Mouse (Mus musculus): ENCODE results near the gene Dcaf17. TPM values are rescaled to one million over a fixed set of nuclear protein-coding genes. Genes with fewer than 3 reads are reported as not detected.

Dcaf17 gene
- polyA plus RNA-seq (2011; ENCODE audit: insufficient read depth, insufficient read length, low replicate concordance, missing spikeins), result 2.7 and 6.8 TPM in 2 replicates

DNA sequence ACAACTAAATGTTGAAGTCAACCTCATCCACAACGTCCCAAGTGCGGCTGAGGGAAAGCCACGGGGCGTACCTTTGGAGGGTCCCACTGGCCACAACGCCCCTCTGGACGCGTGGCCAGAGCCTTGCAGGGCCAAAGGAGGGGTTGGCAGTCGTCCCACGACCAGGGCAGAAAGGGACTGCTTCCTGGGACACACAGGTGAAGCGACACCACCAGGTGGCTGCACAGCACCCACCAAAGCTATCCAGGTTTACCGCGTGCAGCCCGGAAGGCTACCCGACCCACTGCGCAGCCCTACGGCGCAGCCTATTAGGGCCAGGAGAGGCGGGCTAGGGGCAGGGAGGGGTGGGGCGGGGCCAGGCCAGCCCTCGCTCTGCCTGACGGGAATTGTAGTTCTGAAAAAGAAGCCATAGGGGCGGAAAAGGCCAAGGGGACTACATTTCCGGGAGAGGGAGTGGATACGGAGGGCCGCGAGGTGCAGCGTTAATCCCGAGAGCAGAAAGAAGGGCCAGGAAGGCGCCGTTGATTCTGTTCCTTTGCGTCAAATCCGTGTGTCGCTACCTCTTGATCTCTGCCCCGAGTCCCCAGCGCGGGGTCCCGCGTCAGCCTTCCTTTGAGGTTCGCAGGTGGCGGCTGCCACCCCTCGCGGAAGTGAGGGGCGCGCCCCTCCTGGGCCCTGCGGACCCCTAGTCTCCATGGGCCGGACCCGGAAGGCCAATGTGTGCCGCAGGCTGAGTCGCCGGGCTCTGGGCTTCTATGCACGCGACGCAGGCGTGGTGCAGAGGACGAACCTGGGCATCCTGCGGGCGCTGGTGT lies at the start of gene Dcaf17, which contains the start of gene Mettl8:
Gene Dcaf17 (plus strand): TSS at position 29 of the 815 bp plus-strand sequence.
Gene Mettl8 (minus strand): TSS at position 284 of the 815 bp plus-strand sequence.
- no peaks in the 10 kb centered on the region for H3K4me1 ChIP-seq (ENCODE audit: control insufficient read depth, insufficient read depth, low read length)
- H3K27ac ChIP-seq (ENCODE audit: control insufficient read depth, insufficient read depth, low read depth, low read length, poor library complexity), result peak within 1 kb of the TSS; percentile 89
- peak; percentile 78 for TF ChIP-seq POLR2A (IDR thresholded peaks at IDR 0.05; ENCODE audit: borderline replicate concordance, control insufficient read depth, low read depth, low read length)
- no peak for TF ChIP-seq CTCF (IDR thresholded peaks at IDR 0.05; ENCODE audit: control insufficient read depth, insufficient read depth, low read length)
- WGBS, result under 1% methylated on average over 57 of the region's 57 CpGs
- peak within 1 kb of the TSS; percentile 96 for H3K4me3 ChIP-seq (replicated peaks; ENCODE audit: control insufficient read depth, low read depth, low read length)

DNA sequence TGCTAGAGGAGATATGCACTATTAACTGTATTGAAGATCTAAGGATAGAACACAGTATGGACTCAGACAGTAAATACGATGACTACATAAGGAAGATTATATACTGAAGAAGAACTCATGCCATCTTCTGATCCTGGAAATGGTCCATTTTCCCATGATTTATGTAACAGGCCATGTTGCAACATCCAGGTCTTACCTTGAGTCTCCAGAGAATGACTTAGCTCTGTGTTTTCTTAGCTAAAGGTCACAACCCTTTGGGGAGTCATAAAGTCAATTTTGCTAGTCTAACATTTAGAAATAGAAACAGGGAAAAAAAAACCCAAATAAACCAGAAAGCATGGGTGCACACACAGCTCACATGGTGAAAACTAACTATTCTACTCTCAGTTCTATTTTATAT lies 43.3 kb upstream of the Dcaf17 start:
- no peak overlapping the region for H3K27ac ChIP-seq (ENCODE audit: control insufficient read depth, insufficient read depth, low read depth, low read length, poor library complexity)
- 82% methylated on average over 1 of the region's 1 CpGs for WGBS
- no peak overlapping the region for H3K4me3 ChIP-seq (replicated peaks; ENCODE audit: control insufficient read depth, low read depth, low read length)
- no peaks in the 10 kb centered on the region for H3K4me1 ChIP-seq (ENCODE audit: control insufficient read depth, insufficient read depth, low read length)
- TF ChIP-seq CTCF (IDR thresholded peaks at IDR 0.05; ENCODE audit: control insufficient read depth, insufficient read depth, low read length), result no peak
- TF ChIP-seq POLR2A (IDR thresholded peaks at IDR 0.05; ENCODE audit: borderline replicate concordance, control insufficient read depth, low read depth, low read length), result no peak

DNA sequence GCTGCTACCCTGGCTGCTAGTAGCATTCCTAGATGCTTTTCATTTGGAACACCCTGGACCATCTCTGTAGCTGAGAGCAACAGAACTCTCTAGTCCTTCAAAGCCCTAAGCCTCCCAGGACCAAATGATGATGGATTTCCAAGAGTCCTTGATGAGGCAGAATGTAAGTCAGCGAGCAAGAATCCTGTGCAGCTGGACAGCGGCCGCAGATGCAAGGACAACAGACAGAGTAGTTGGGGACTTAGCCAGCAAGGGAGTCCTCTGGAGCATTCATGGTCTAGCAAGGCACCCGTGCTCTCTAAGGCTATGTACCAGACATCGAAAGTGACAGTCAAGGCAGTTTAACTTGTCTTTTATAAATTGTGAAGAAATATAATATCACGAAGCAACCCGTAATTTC lies 41.6 kb upstream of the Dcaf17 start:
- Histone ChIP-seq H3K27ac (ENCODE audit: control insufficient read depth, insufficient read depth, low read depth, low read length, poor library complexity) (no peak overlapping the region), H3K4me3 (replicated peaks; ENCODE audit: control insufficient read depth, low read depth, low read length) (no peak overlapping the region), H3K4me1 (ENCODE audit: control insufficient read depth, insufficient read depth, low read length) (no peaks in the 10 kb centered on the region)
- TF ChIP-seq CTCF (IDR thresholded peaks at IDR 0.05; ENCODE audit: control insufficient read depth, insufficient read depth, low read length), result no peak
- no peak for TF ChIP-seq POLR2A (IDR thresholded peaks at IDR 0.05; ENCODE audit: borderline replicate concordance, control insufficient read depth, low read depth, low read length)
- WGBS, result 94% methylated on average over 7 of the region's 7 CpGs

DNA sequence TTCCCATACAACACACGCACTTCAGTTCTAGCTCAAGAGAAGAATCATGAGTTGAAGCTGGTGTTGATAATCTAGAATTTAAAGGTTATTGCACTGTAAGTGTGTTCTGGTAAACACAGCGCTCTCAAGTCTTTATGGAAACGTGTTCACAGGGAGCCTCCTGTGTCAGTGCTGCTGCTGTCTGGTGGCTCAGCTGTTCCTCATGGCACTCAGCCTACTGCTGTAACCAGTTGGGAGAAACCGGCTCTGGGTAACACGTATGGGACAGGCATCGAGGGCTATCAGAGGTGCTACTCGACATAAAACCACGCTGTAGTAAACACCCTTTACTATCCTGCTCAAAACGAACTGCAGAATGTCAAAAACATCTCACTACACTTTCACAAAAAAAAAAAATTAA lies 35.9 kb upstream of the Dcaf17 start:
- H3K27ac ChIP-seq (ENCODE audit: control insufficient read depth, insufficient read depth, low read depth, low read length, poor library complexity), result no peak overlapping the region
- no peak overlapping the region for H3K4me3 ChIP-seq (replicated peaks; ENCODE audit: control insufficient read depth, low read depth, low read length)
- 82% methylated on average over 9 of the region's 9 CpGs for WGBS
- no peak for TF ChIP-seq CTCF (IDR thresholded peaks at IDR 0.05; ENCODE audit: control insufficient read depth, insufficient read depth, low read length)
- TF ChIP-seq POLR2A (IDR thresholded peaks at IDR 0.05; ENCODE audit: borderline replicate concordance, control insufficient read depth, low read depth, low read length), result no peak
- H3K4me1 ChIP-seq (ENCODE audit: control insufficient read depth, insufficient read depth, low read length), result no peaks in the 10 kb centered on the region; the same call in none of the 2 replicates

DNA sequence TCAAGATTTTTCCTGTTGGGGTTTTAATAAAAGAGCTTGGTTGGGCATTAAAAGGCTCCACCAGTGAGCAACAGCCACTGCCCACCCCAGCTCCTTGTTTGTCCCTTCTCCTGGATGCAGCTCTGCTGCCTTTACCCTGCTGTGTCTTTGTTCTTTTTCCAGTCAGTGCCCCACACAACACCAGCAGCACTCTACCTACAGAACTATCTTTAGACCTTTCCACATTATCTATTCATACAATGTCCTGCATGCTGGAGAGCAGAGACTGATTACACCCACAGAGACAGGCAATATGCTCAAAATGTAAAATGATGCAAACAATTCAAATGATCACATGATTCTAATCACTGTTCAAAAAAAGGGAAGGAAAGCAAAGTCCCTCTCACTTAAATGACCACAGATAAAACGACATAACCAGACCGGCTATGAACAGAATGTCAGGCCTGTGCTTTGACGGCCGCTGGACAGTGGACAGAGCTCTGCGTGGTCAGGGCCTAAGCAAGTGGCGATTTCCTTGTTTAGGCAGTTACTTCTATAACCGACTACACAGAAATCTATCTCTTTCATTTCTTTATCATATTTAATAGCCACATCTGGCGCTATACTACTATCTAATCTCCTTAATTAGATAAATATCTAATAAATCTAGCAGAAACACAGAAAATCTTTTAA lies 35.3 kb upstream of the Dcaf17 start:
- WGBS, result 60% methylated on average over 8 of the region's 8 CpGs
- H3K27ac ChIP-seq (ENCODE audit: control insufficient read depth, insufficient read depth, low read depth, low read length, poor library complexity), result no peak overlapping the region
- TF ChIP-seq POLR2A (IDR thresholded peaks at IDR 0.05; ENCODE audit: borderline replicate concordance, control insufficient read depth, low read depth, low read length) (no peak), CTCF (IDR thresholded peaks at IDR 0.05; ENCODE audit: control insufficient read depth, insufficient read depth, low read length) (no peak)
- H3K4me3 ChIP-seq (replicated peaks; ENCODE audit: control insufficient read depth, low read depth, low read length), result no peak overlapping the region
- no peaks in the 10 kb centered on the region; the same call in none of the 2 replicates for H3K4me1 ChIP-seq (ENCODE audit: control insufficient read depth, insufficient read depth, low read length)

DNA sequence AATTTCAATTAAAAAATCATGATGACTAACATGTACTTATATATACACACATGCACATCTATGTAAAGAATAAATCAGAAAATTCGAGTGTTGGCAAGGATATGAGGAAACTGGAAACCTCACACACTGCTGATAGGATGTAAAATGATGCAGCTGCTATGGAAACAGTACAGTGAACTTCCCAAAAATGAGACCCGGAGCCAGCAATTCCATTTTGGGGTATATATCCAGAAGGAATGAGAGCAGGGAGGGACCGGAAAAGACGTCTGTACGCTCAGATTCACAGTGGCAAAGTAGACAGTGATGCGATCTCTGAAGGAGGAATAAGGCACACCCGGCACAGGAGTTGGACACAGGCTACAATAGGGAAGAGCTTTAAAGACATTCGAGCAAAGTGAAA lies 34.5 kb upstream of the Dcaf17 start:
- 84% methylated on average over 8 of the region's 8 CpGs for WGBS
- Histone ChIP-seq H3K27ac (ENCODE audit: control insufficient read depth, insufficient read depth, low read depth, low read length, poor library complexity) (no peak overlapping the region), H3K4me1 (ENCODE audit: control insufficient read depth, insufficient read depth, low read length) (no peaks in the 10 kb centered on the region; the same call in none of the 2 replicates), H3K4me3 (replicated peaks; ENCODE audit: control insufficient read depth, low read depth, low read length) (no peak overlapping the region)
- TF ChIP-seq CTCF (IDR thresholded peaks at IDR 0.05; ENCODE audit: control insufficient read depth, insufficient read depth, low read length), result no peak

DNA sequence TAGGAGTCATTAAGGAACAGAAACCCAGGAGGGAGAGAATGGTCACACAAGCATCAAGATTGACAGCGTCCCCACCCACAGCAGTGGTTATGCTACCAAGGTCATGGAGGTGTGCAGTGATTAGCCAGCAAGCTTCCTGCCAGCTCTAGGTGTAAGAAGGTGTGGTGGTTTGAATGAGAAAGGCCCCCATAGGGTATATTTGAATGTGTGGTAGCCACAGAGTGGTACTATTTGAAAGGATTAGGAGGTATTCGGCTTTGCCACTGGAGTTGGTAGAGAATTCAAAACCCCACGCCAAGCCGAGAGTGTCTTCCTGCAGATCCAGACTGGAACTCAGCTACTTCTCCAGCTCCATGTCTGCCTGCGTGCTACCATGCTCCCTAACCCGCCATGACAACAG lies 32.1 kb upstream of the Dcaf17 start:
- 85% methylated on average over 6 of the region's 6 CpGs for WGBS
- TF ChIP-seq POLR2A (IDR thresholded peaks at IDR 0.05; ENCODE audit: borderline replicate concordance, control insufficient read depth, low read depth, low read length), result no peak
- TF ChIP-seq CTCF (IDR thresholded peaks at IDR 0.05; ENCODE audit: control insufficient read depth, insufficient read depth, low read length), result no peak
- Histone ChIP-seq H3K4me1 (ENCODE audit: control insufficient read depth, insufficient read depth, low read length) (no peaks in the 10 kb centered on the region; the same call in none of the 2 replicates), H3K4me3 (replicated peaks; ENCODE audit: control insufficient read depth, low read depth, low read length) (no peak overlapping the region), H3K27ac (ENCODE audit: control insufficient read depth, insufficient read depth, low read depth, low read length, poor library complexity) (no peak overlapping the region)

DNA sequence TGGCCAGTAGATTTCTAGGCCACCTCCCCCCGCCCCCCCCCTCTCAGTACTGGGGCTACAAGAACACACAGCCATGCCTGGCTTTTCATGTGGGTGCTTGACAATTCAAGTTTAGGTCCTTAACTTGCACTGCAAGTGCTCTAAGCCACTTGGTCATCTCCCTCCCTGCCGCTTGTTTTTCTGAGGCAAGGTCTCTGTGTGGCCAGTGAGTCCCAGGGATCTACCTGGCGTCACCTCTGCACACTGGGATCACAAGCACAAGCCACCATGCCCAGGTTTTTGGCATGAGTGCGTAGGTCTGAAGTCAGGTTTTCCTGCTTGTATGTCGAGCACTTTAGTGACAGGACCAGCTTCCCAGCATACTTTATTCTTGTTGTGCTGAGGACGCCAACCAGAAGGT lies 31.1 kb upstream of the Dcaf17 start:
- WGBS, result 87% methylated on average over 6 of the region's 6 CpGs
- TF ChIP-seq CTCF (IDR thresholded peaks at IDR 0.05; ENCODE audit: control insufficient read depth, insufficient read depth, low read length) (no peak), POLR2A (IDR thresholded peaks at IDR 0.05; ENCODE audit: borderline replicate concordance, control insufficient read depth, low read depth, low read length) (no peak)
- H3K4me1 ChIP-seq (ENCODE audit: control insufficient read depth, insufficient read depth, low read length), result no peaks in the 10 kb centered on the region; the same call in none of the 2 replicates
- no peak overlapping the region for H3K4me3 ChIP-seq (replicated peaks; ENCODE audit: control insufficient read depth, low read depth, low read length)
- no peak overlapping the region for H3K27ac ChIP-seq (ENCODE audit: control insufficient read depth, insufficient read depth, low read depth, low read length, poor library complexity)

All from bone marrow, adult 2 months (tissue).